17 mouse cellular contexts compared by ENCODE assay signal in the genomic region with DNA sequence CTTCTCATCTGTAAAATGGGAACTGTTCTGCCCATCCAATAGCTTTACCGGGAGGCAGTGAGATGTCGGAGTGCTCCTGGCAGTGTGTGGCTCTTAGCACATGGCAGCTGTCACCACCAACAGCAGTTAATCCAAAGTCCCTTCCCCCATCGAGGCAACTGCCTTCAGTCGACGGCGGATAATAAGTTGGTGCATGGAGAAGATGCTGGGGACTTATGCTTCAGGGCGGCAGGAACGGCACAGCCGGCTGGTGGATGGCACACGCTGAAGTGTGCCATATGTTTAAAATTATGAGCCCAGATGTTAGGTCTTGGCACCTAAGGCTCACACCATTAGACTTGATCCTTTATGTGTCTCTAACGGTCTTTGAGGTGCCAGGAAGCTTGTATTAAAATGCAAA.
DNase-seq lines count a peak whose midpoint lies in the region; ATAC-seq and TF ChIP-seq lines count a peak whose summit lies in the region.
"Had no signal": no experiment of that assay in that cellular context is flagged by ENCODE, and none has a peak within 500 bp of the region (broad histone marks: within the 10 kb centered on the region; RNA-seq: fewer than 3 reads in every experiment).

No protein-coding gene starts in this region.

- no peak overlapping the region for H3K4me3 ChIP-seq in forebrain, embryonic 10.5 days
- no peak overlapping the region for H3K4me3 ChIP-seq in forebrain, postnatal 0 days (ENCODE audit: low read depth, low read length)
- H3K4me3 ChIP-seq in kidney, embryonic 16.5 days (ENCODE audit: low read length): no peak overlapping the region
- no peak overlapping the region for H3K4me3 ChIP-seq in forebrain, embryonic 11.5 days (ENCODE audit: low read depth, low read length)

- H3K9me3 ChIP-seq in forebrain, embryonic 10.5 days: no peaks in the 10 kb centered on the region
- no peaks in the 10 kb centered on the region for H3K9me3 ChIP-seq in forebrain, postnatal 0 days (ENCODE audit: low read length)
- H3K9me3 ChIP-seq in kidney, embryonic 16.5 days (ENCODE audit: low read length): no peaks in the 10 kb centered on the region
- no peaks in the 10 kb centered on the region for H3K9me3 ChIP-seq in forebrain, embryonic 11.5 days (ENCODE audit: control insufficient read depth, low read length)
- H3K9me3 ChIP-seq: hindbrain, embryonic 10.5 days had no signal

- 71% methylated on average over 11 of the region's 11 CpGs for WGBS in forebrain, embryonic 10.5 days
- 25% methylated on average over 11 of the region's 11 CpGs for WGBS in forebrain, postnatal 0 days
- WGBS in kidney, embryonic 16.5 days: 82% methylated on average over 11 of the region's 11 CpGs
- WGBS in forebrain, embryonic 11.5 days: 56% methylated on average over 11 of the region's 11 CpGs

- no peaks in the 10 kb centered on the region for H3K36me3 ChIP-seq in forebrain, embryonic 10.5 days (replicated peaks)
- no peaks in the 10 kb centered on the region for H3K36me3 ChIP-seq in forebrain, postnatal 0 days (ENCODE audit: insufficient read depth)
- no peaks in the 10 kb centered on the region for H3K36me3 ChIP-seq in kidney, embryonic 16.5 days (ENCODE audit: insufficient read depth, low read length)
- H3K36me3 ChIP-seq in forebrain, embryonic 11.5 days (ENCODE audit: control insufficient read depth, insufficient read depth, low read length): no peaks in the 10 kb centered on the region
- H3K36me3 ChIP-seq: G1E; hindbrain, embryonic 10.5 days had no signal

- H3K9ac ChIP-seq in forebrain, postnatal 0 days: no peak overlapping the region
- H3K9ac ChIP-seq in kidney, embryonic 16.5 days (replicated peaks; ENCODE audit: low read length): no peak overlapping the region
- H3K9ac ChIP-seq in forebrain, embryonic 11.5 days (ENCODE audit: low read length): no peak overlapping the region

- peaks cover 84% of the 10 kb centered on the region for H3K27me3 ChIP-seq in forebrain, embryonic 10.5 days (ENCODE audit: poor library complexity, severe bottlenecking)
- no peaks in the 10 kb centered on the region for H3K27me3 ChIP-seq in forebrain, postnatal 0 days (ENCODE audit: insufficient read depth, low read length)
- no peaks in the 10 kb centered on the region for H3K27me3 ChIP-seq in kidney, embryonic 16.5 days (ENCODE audit: insufficient read depth, low read length)
- H3K27me3 ChIP-seq in forebrain, embryonic 11.5 days (ENCODE audit: control insufficient read depth, insufficient read depth, low read length): no peaks in the 10 kb centered on the region

- H3K4me1 ChIP-seq in forebrain, embryonic 10.5 days: peaks cover 48% of the 10 kb centered on the region
- peaks cover 30% of the 10 kb centered on the region for H3K4me1 ChIP-seq in forebrain, postnatal 0 days (ENCODE audit: insufficient read depth)
- H3K4me1 ChIP-seq in kidney, embryonic 16.5 days (ENCODE audit: insufficient read depth, low read length): peaks cover 16% of the 10 kb centered on the region; the same call in 1 of the 2 replicates
- H3K4me1 ChIP-seq in forebrain, embryonic 11.5 days (replicated peaks; ENCODE audit: control insufficient read depth, insufficient read depth, low read length): peaks cover 5% of the 10 kb centered on the region; the same call in 1 of the 2 replicates

- no peak overlapping the region for H3K4me2 ChIP-seq in forebrain, postnatal 0 days (ENCODE audit: low read depth)
- H3K4me2 ChIP-seq in kidney, embryonic 16.5 days (replicated peaks; ENCODE audit: low read depth, low read length): no peak overlapping the region
- H3K4me2 ChIP-seq in forebrain, embryonic 11.5 days (ENCODE audit: low read depth, low read length, severe bottlenecking): no peak overlapping the region

- H3K27ac ChIP-seq in forebrain, embryonic 10.5 days: peak overlapping the region; percentile 76; the same call in 1 of the 2 replicates
- no peak overlapping the region for H3K27ac ChIP-seq in forebrain, postnatal 0 days (ENCODE audit: low read depth, low read length)
- peak overlapping the region; percentile 83; the same call in 1 of the 2 replicates for H3K27ac ChIP-seq in kidney, embryonic 16.5 days (ENCODE audit: low read length)
- no peak overlapping the region for H3K27ac ChIP-seq in forebrain, embryonic 11.5 days (ENCODE audit: low read depth, low read length)

- no peak for DNase-seq in forebrain, embryonic 10.5 days (ENCODE audit: extremely low spot score, low spot score)
- no peak for DNase-seq in forebrain, postnatal 0 days
- DNase-seq in kidney, postnatal 14 days: no peak
- DNase-seq in forebrain, embryonic 11.5 days (ENCODE audit: low spot score): peak; percentile 55
- DNase-seq in forelimb bud, embryonic 11.5 days (ENCODE audit: low read depth, low spot score): peak; percentile 26
- no peak for DNase-seq in ovary, adult 18-20 months (ENCODE audit: low spot score)
- DNase-seq: adrenal gland, postnatal 36 days; gastrocnemius, postnatal 14 days; kidney, adult 8-10 months; lung, adult 18-20 months; lung, postnatal 14 days; spleen, adult 18-20 months; thymus, postnatal 25 days had no signal

- ATAC-seq in forebrain, postnatal 0 days: no peak
- ATAC-seq in kidney, embryonic 16.5 days (ENCODE audit: low FRiP score, low TSS enrichment): no peak
- ATAC-seq in forebrain, embryonic 11.5 days (replicated peaks; ENCODE audit: low FRiP score): peak; percentile 61; the same call in 1 of the 2 replicates
- ATAC-seq: midbrain, embryonic 16.5 days had no signal

- TF ChIP-seq CTCF in forebrain, postnatal 0 days (IDR thresholded peaks at IDR 0.05; ENCODE audit: low read depth): no peak

Comparison
In these comparisons a context has a peak if more than half of its experiments do, and no peak if none do; other contexts are left out.
1. DNase-seq: peak in forebrain, embryonic 11.5 days (single experiment) and forelimb bud, embryonic 11.5 days (single experiment); none in forebrain, embryonic 10.5 days (single experiment), forebrain, postnatal 0 days (single experiment), kidney, postnatal 14 days (single experiment) and ovary, adult 18-20 months (single experiment).
2. H3K27ac ChIP-seq: peak in forebrain, embryonic 10.5 days (single experiment) and kidney, embryonic 16.5 days (single experiment); none in forebrain, postnatal 0 days (single experiment) and forebrain, embryonic 11.5 days (single experiment).